Mouse (Mus musculus) megakaryocyte, adult 5-6 weeks (primary cell): ENCODE data around the gene Havcr2. TPM values are rescaled to one million over a fixed set of nuclear protein-coding genes. Genes with fewer than 3 reads are reported as not detected.
A peak's percentile ranks its signal among the peaks of the same experiment; 100 is the strongest.
"Not testable (repeated sequence)": the region's sequence is repeated elsewhere in the genome, so short reads cannot be mapped to it uniquely, and the experiment has no call there.

Experiments
- ATAC-seq: 2 replicates; pipeline ENCODE4 v1.8.0; 2016; ENCODE audit warnings: mild to moderate bottlenecking, inconsistent platforms; ENCODE audit not compliant: poor library complexity, severe bottlenecking
- total RNA-seq, 2 experiments: library from RNA; stranded (forward) in 1 of 2; stranded (reverse) in 1 of 2; fragments of 153-499, 151-499 nt in 1 of 2; fragments of 221-1000, 200-1000 nt in 1 of 2; gene quantifications; 2 replicates each; pipeline versions ENCODE4 v1.2.3 to v1.2.4; 2015 to 2017

Havcr2 gene
- total RNA-seq, 2 experiments from 2014 or later, result 2.9 to 3.3 TPM

- ATAC-seq, result peak; percentile 49
These were observed 5.2 kb upstream of the Havcr2 start for GRCm38 (mm10) chr11:46449461-46450080.

- ATAC-seq, result no peak
These were observed 5.2 kb downstream of the Havcr2 start for GRCm38 (mm10) chr11:46459960-46460359.

GRCm38 (mm10) chr11:46461362-46461761 lies 6.6 kb downstream of the Havcr2 start:
- peak; percentile 90 for ATAC-seq

- peak; percentile 88 for ATAC-seq
These were observed 7.2 kb downstream of the Havcr2 start for GRCm38 (mm10) chr11:46461931-46462330.

GRCm38 (mm10) chr11:46466878-46467277 lies 12.1 kb downstream of the Havcr2 start:
- ATAC-seq, result peak; percentile 58

GRCm38 (mm10) chr11:46474220-46474619 lies 19.5 kb downstream of the Havcr2 start:
- ATAC-seq, result no peak

- no peak for ATAC-seq
These were observed 24.6 kb downstream of the Havcr2 start for GRCm38 (mm10) chr11:46479311-46479710.

GRCm38 (mm10) chr11:46480517-46480916 lies 25.8 kb downstream of the Havcr2 start:
- peak; percentile 95 for ATAC-seq

GRCm38 (mm10) chr11:46488231-46488630 lies 33.5 kb downstream of the Havcr2 start:
- peak; percentile 60 for ATAC-seq

- no peak for ATAC-seq
These were observed 33.9 kb downstream of the Havcr2 start for GRCm38 (mm10) chr11:46488650-46489049.

GRCm38 (mm10) chr11:46507146-46507545 lies 52.4 kb downstream of the Havcr2 start:
- no peak for ATAC-seq

- no peak for ATAC-seq
These were observed 55.2 kb downstream of the Havcr2 start for GRCm38 (mm10) chr11:46509900-46510299.

- not testable (repeated sequence) for ATAC-seq
These were observed 66.6 kb downstream of the Havcr2 start for GRCm38 (mm10) chr11:46521341-46521740.

- ATAC-seq, result no peak
These were observed 68.0 kb downstream of the Havcr2 start for GRCm38 (mm10) chr11:46522719-46523118.

GRCm38 (mm10) chr11:46523912-46524311 lies 69.2 kb downstream of the Havcr2 start, which contains the start of gene Gm12169:
Gene Gm12169 (plus strand): TSS chr11:46524212.
- no peak for ATAC-seq

GRCm38 (mm10) chr11:46530149-46530548 lies 75.4 kb downstream of the Havcr2 start:
- no peak for ATAC-seq

Other genes starting within 250 kb of the Havcr2 start
- not detected in 2 replicates for gene Fndc9, start 219.4 kb upstream of the Havcr2 start, total RNA-seq (2015)
- gene Fndc9, start 219.4 kb upstream of the Havcr2 start, total RNA-seq (2017), result not detected in 2 replicates
- 56.5 and 69.7 TPM in 2 replicates for gene Cyfip2, start 142.1 kb upstream of the Havcr2 start, total RNA-seq (2015)
- 28.2 and 50.1 TPM in 2 replicates for gene Cyfip2, start 142.1 kb upstream of the Havcr2 start, total RNA-seq (2017)
- gene Itk, start 65.4 kb upstream of the Havcr2 start, total RNA-seq (2015), result 4.4 and 5.5 TPM in 2 replicates
- gene Itk, start 65.4 kb upstream of the Havcr2 start, total RNA-seq (2017), result 3.7 and 4.6 TPM in 2 replicates
- gene Fam71b, start 58.4 kb upstream of the Havcr2 start, total RNA-seq (2015), result 0.68 TPM in 1 of 2 replicates, not detected in the other
- 0.33 and 1.7 TPM in 2 replicates for gene Fam71b, start 58.4 kb upstream of the Havcr2 start, total RNA-seq (2017)
- 41.7 and 43.7 TPM in 2 replicates for gene Med7, start 18.0 kb upstream of the Havcr2 start, total RNA-seq (2015)
- gene Med7, start 18.0 kb upstream of the Havcr2 start, total RNA-seq (2017), result 17.6 and 20.6 TPM in 2 replicates
- gene Gm12169, start 69.3 kb downstream of the Havcr2 start, total RNA-seq (2015), result not detected in 2 replicates
- gene Gm12169, start 69.3 kb downstream of the Havcr2 start, total RNA-seq (2017), result not detected in 2 replicates
- not detected in 2 replicates for gene BC053393, start 116.6 kb downstream of the Havcr2 start, total RNA-seq (2015)
- not detected in 2 replicates for gene BC053393, start 116.6 kb downstream of the Havcr2 start, total RNA-seq (2017)
- gene Dppa1, start 174.3 kb downstream of the Havcr2 start, total RNA-seq (2015), result not detected in 2 replicates
- not detected in 2 replicates for gene Dppa1, start 174.3 kb downstream of the Havcr2 start, total RNA-seq (2017)